ENCODE assay signal across 22 mouse cellular contexts in genomic region chr1:25163561-25163960, GRCm38 (mm10).
"Had no signal": no experiment of that assay in that cellular context is flagged by ENCODE, and none has a peak within 500 bp of the region (broad histone marks: within the 10 kb centered on the region; RNA-seq: fewer than 3 reads in every experiment).

No protein-coding gene starts in this region.

- H3K9me3 ChIP-seq: limb, embryonic 12.5 days; limb, embryonic 15.5 days; midbrain, embryonic 12.5 days; midbrain, embryonic 15.5 days; neural tube, embryonic 12.5 days; neural tube, embryonic 15.5 days had no signal

- H3K4me1 ChIP-seq: limb, embryonic 12.5 days; limb, embryonic 15.5 days; neural tube, embryonic 12.5 days had no signal

- ATAC-seq: liver, postnatal 0 days; lung, postnatal 0 days; midbrain, embryonic 15.5 days had no signal

- H3K36me3 ChIP-seq: limb, embryonic 12.5 days; limb, embryonic 15.5 days; midbrain, embryonic 12.5 days; midbrain, embryonic 15.5 days; neural tube, embryonic 12.5 days; neural tube, embryonic 15.5 days had no signal

- H3K4me3 ChIP-seq: limb, embryonic 12.5 days; limb, embryonic 15.5 days; midbrain, embryonic 12.5 days; midbrain, embryonic 15.5 days; neural tube, embryonic 12.5 days; neural tube, embryonic 15.5 days had no signal

- DNase-seq: kidney, adult 11 months; kidney, adult 9 months; kidney, postnatal 14 days; kidney, postnatal 4 days; left cerebral cortex, postnatal 4 days; liver, postnatal 0 days; lung, embryonic 14.5 days; right cerebral cortex, adult 18-20 months; right cerebral cortex, postnatal 14 days; right cerebral cortex, postnatal 4 days; thymus, postnatal 36 days had no signal

- H3K27me3 ChIP-seq: limb, embryonic 12.5 days; limb, embryonic 15.5 days; midbrain, embryonic 12.5 days; midbrain, embryonic 15.5 days; neural tube, embryonic 12.5 days; neural tube, embryonic 15.5 days had no signal

- H3K27ac ChIP-seq: limb, embryonic 12.5 days; limb, embryonic 15.5 days; liver, embryonic 14.5 days; macrophage; midbrain, embryonic 12.5 days; midbrain, embryonic 15.5 days; neural tube, embryonic 12.5 days; neural tube, embryonic 15.5 days; stomach, postnatal 0 days had no signal

- H3K4me2 ChIP-seq: limb, embryonic 12.5 days; limb, embryonic 15.5 days; liver, embryonic 11.5 days; lung, embryonic 14.5 days; midbrain, embryonic 12.5 days; midbrain, embryonic 15.5 days; neural tube, embryonic 12.5 days; neural tube, embryonic 15.5 days had no signal

- H3K9ac ChIP-seq: limb, embryonic 12.5 days; limb, embryonic 15.5 days; liver, embryonic 14.5 days; liver, postnatal 0 days; lung, embryonic 14.5 days; midbrain, embryonic 12.5 days; midbrain, embryonic 15.5 days; neural tube, embryonic 12.5 days; neural tube, embryonic 15.5 days had no signal
